Mouse (Mus musculus) E14TG2a.4 (cell line): ENCODE measurements around the gene Sec1.

Source experiments
- H3K27me3 ChIP-seq: 2 replicates; pipeline ENCODE4 v1.6.1; 2014; ENCODE audit warnings: low read length, control low read depth; ENCODE audit not compliant: insufficient read depth
- H3K36me3 ChIP-seq: 2 replicates; pipeline ENCODE4 v1.6.1; 2014; ENCODE audit warnings: low read length, control low read depth; ENCODE audit not compliant: insufficient read depth
- H3K4me1 ChIP-seq: replicated peaks from 2 replicates; pipeline ENCODE4 v1.6.1; 2014; ENCODE audit warnings: low read depth, low read length, control low read depth
- H3K4me3 ChIP-seq: replicated peaks from 2 replicates; pipeline ENCODE4 v1.5.1; 2014; ENCODE audit warnings: mild to moderate bottlenecking, low read length
- H3K9me3 ChIP-seq: 2 replicates; pipeline ENCODE4 v1.6.1; 2014; ENCODE audit warnings: low read length, control low read depth
- CTCF ChIP-seq: conservative IDR thresholded peaks from 2 replicates; pipeline ENCODE4 v1.5.1; 2014; ENCODE audit warnings: low read length
- NANOG ChIP-seq: IDR thresholded peaks from 2 replicates; pipeline ENCODE4 v1.6.1; 2014; ENCODE audit warnings: borderline replicate concordance, low read length, mixed read lengths
- POU5F1 ChIP-seq: IDR thresholded peaks from 2 replicates; pipeline ENCODE4 v1.6.1; 2014; ENCODE audit warnings: low read length, borderline replicate concordance

Sec1 gene

DNA sequence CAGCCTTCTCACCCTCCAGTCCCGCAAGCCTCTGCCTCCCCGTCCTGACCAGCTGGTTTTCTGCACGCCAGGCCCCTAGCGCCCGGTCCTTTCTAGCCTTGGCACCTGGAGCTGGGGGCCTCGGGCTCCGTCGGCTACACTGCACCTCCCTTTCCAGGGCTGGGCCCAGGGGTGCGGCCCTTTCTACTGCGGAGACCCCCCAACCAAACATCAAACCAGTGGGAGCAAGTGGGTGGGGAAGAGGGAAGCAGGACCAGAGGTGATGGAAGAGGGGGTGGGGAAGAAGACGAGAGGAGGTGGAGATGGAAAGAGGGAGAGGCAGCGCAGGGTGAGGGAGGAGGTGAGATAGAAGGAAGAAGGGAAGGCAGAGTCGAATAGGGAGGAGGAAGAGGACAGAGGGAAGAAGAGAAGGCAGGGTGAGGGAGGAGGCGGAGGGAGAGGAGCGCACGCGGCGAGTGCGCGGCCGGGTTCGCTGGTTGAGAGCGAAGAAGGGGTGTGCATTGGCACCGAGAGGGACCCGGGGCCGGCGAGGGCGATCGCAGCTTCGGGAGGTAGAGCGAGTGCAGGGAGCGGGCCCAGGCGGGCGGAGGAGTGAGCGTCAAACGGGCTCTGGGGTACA lies 5.4 kb upstream of the Sec1 start, which contains the start of gene Car11:
Gene Car11 (plus strand): TSS at position 321 of the 619 bp plus-strand sequence.
- H3K4me1 ChIP-seq: peaks cover 51% of the 10 kb centered on the region
- H3K27me3 ChIP-seq: peaks cover 44% of the 10 kb centered on the region
- H3K36me3 ChIP-seq: no peaks in the 10 kb centered on the region
- peaks cover 6% of the 10 kb centered on the region; the same call in 1 of the 2 replicates for H3K9me3 ChIP-seq
- TF ChIP-seq NANOG (no peak), POU5F1 (no peak), CTCF (no peak)
- peak within 1 kb of the TSS; percentile 76 for H3K4me3 ChIP-seq

DNA sequence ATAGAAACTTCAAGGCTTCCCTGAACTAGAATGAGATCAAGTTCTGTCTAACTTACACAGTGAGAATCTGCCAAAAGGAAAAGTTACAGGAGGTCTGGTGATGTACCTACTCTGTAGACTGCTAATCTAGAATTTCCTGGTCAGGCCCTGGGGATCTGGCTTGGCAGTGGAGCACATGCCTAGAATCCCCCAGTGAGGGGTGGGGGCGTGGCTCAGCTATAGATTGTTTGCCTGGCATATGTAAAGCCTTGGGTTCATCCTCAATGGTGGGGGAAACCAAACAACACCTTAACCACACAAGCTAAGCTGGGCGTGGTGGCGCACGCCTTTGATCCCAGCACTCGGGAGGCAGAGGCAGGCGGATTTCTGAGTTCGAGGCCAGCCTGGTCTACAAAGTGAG lies 3.7 kb upstream of the Sec1 start:
- Histone ChIP-seq H3K4me3 (no peak overlapping the region), H3K36me3 (no peaks in the 10 kb centered on the region), H3K4me1 (peaks cover 42% of the 10 kb centered on the region), H3K27me3 (peaks cover 58% of the 10 kb centered on the region), H3K9me3 (peaks cover 6% of the 10 kb centered on the region; the same call in 1 of the 2 replicates)
- TF ChIP-seq POU5F1 (no peak), NANOG (no peak), CTCF (no peak)

DNA sequence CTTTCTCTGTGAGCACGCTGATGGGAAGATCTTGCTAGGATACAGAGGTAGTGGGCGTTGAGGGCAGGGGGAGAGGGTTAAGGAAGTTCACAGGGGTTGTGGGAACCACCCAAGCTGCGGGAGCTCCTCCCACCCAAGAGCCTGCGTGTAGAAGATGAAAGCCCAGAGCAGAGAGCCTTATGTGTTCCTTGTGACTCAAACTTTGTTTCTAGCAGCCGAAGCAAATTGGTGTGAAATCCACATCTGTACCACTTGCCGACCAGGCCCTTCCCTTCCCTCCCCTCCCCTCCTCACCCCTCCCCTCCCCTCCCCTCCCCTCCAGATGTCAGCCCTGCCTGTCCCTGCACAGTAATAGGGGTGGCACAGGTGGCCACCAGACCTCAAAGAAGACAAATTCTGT lies 896 bp upstream of the Sec1 start:
- TF ChIP-seq NANOG (no peak), CTCF (no peak), POU5F1 (no peak)
- Histone ChIP-seq H3K36me3 (no peaks in the 10 kb centered on the region), H3K4me1 (peaks cover 32% of the 10 kb centered on the region), H3K4me3 (no peak overlapping the region), H3K9me3 (peaks cover 6% of the 10 kb centered on the region; the same call in 1 of the 2 replicates), H3K27me3 (peaks cover 79% of the 10 kb centered on the region)

DNA sequence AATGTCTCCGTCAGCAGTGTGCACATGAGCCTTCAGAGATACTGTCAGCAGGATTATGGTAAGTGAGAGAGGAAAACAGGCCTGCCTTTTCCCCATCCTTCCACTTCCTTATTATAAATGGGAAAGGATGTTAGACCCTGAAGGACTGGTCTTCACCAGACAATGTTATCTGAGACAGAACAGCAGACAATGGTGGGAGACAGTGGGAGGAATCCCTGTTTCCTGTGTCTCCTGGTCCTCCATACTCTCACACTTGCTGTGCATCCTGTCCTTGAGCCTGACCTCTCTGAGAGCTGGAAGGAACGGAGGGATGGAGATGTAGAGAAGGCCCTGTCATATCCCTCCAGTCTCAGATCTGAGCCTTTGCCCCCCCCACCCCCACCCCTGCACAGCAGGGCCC lies 1.8 kb downstream of the Sec1 start:
- peaks cover 69% of the 10 kb centered on the region for H3K27me3 ChIP-seq
- H3K4me3 ChIP-seq: no peak overlapping the region
- peaks cover 6% of the 10 kb centered on the region; the same call in 1 of the 2 replicates for H3K9me3 ChIP-seq
- no peaks in the 10 kb centered on the region for H3K36me3 ChIP-seq
- H3K4me1 ChIP-seq: peaks cover 34% of the 10 kb centered on the region
- TF ChIP-seq POU5F1 (no peak), CTCF (no peak), NANOG (no peak)

DNA sequence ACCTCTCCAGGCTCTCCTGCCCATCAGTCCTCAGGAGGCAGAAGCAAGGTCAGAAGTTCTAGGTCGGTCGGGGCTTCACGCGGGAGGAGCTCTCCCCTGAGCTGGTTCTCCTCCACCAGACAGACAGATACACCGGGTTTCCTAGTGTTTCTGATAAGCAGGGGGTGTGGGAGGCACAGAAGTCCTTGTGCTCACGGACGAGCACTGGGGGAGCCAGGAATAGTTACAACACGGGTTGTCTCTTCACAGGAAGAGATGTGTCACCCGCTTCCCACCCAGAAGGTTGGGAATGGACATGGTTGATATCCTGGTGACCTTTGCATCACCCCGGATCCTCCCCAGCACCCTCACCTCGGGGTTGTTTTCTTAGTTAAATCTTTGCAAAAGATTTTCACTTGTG lies 4.4 kb downstream of the Sec1 start:
- TF ChIP-seq NANOG: no peak
- no peak for TF ChIP-seq CTCF
- no peak for TF ChIP-seq POU5F1
- H3K9me3 ChIP-seq: no peaks in the 10 kb centered on the region
- no peaks in the 10 kb centered on the region for H3K36me3 ChIP-seq
- peaks cover 43% of the 10 kb centered on the region for H3K4me1 ChIP-seq
- no peak overlapping the region for H3K4me3 ChIP-seq
- peaks cover 63% of the 10 kb centered on the region for H3K27me3 ChIP-seq

DNA sequence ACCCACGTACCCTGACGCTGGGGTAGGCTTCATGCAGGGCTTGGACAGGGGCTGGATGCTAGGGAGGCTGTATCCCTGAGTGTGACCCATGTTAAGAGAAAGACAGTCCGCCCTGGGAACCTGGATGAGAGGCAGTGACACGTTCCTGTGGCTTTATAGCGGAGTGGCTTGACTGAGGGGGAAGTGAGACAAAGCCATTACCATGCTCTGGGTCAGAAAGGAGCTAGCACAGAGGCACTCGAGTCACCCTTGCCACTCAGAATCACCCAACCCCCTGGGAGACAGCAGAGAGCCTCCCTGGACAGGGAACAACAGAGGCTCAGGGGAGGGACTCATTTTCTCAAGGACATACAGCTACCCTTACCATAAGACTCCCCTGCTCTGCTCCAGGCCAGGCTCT lies 5.1 kb downstream of the Sec1 start:
- peaks cover 50% of the 10 kb centered on the region for H3K4me1 ChIP-seq
- peaks cover 57% of the 10 kb centered on the region for H3K27me3 ChIP-seq
- H3K4me3 ChIP-seq: no peak overlapping the region
- H3K36me3 ChIP-seq: no peaks in the 10 kb centered on the region
- H3K9me3 ChIP-seq: no peaks in the 10 kb centered on the region
- TF ChIP-seq NANOG (no peak), POU5F1 (no peak), CTCF (no peak)

DNA sequence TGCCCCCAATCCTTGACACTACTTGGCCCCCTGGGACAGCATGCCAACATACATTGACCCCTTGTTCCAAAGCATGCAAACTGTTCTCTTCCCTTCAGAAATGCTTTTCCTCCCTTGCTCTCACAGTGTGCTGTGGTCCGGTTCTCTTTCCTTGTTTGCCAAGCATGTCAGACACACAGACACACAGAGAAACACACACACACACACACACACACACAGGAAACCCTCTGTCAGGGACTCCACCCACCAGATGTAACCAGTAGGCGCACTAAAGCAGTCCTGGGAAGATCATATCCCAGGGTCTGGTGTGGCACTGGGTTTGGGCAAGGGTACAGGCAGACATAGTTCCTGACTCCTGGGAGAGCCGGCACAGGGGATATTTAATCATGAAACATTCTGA lies 7.4 kb downstream of the Sec1 start:
- TF ChIP-seq CTCF: no peak
- TF ChIP-seq NANOG: no peak
- no peak for TF ChIP-seq POU5F1
- Histone ChIP-seq H3K4me1 (peaks cover 64% of the 10 kb centered on the region), H3K9me3 (no peaks in the 10 kb centered on the region), H3K36me3 (no peaks in the 10 kb centered on the region), H3K27me3 (peaks cover 35% of the 10 kb centered on the region), H3K4me3 (no peak overlapping the region)

DNA sequence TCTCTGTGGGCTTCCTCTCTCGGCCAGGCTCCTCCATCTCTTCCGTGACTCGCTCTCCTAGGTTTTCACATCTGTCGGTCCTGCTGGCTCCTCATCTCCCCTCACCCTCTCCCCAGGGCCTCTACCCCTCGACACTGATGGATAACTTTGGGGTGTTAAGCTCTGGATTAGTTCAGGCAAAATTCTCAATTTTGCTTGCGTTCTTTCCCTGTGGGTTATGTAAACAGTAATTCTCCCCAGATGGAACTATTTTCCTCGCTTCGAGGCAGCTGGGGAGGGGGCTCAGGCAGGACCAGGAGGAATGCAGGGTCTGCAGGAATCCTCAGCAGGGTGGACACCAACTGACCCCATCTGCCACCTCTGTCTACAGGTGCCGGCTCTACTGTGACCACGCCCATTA lies 8.4 kb downstream of the Sec1 start:
- H3K36me3 ChIP-seq: no peaks in the 10 kb centered on the region
- no peak for TF ChIP-seq POU5F1
- no peak for TF ChIP-seq CTCF
- no peak for TF ChIP-seq NANOG
- no peaks in the 10 kb centered on the region for H3K9me3 ChIP-seq
- H3K4me1 ChIP-seq: peaks cover 58% of the 10 kb centered on the region
- H3K27me3 ChIP-seq: peaks cover 24% of the 10 kb centered on the region
- no peak overlapping the region for H3K4me3 ChIP-seq

DNA sequence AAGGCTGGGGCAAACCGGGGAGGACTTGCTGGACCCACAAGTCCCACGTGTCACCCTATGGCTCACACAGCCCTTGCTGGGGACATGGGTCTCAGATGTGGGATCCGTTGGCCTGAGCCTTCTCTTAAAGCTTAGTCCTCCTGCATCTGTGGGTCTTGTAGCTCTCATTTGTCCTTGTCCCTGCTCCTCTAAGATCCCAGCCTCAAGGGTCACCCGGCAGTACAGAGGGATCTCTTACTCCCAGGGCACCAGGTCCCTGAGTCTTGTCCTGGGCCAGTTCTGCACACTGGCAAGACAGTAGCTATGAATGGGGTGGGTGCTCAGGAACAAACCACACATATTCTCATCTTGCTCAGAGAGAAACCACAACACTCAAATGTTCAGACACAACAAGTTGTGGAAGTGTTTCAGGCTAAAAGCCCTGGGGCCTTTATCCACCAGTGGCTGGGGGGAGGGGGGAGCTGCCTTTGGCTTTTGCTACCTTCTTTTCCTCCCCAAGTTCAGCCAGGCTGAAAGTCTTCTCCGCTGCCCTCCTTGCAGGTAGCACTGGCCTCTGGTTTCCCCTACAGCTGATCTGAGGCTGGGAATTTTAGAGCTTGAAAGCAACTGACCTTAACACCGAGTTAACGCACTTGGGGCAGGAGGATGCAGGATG lies 10.7 kb downstream of the Sec1 start, which contains the start of gene Ntn5:
Gene Ntn5 (plus strand): TSS at position 627 of the 655 bp plus-strand sequence.
- Histone ChIP-seq H3K27me3 (peaks cover 10% of the 10 kb centered on the region), H3K36me3 (no peaks in the 10 kb centered on the region; the same call in 1 of the 2 replicates), H3K9me3 (no peaks in the 10 kb centered on the region), H3K4me3 (peak within 1 kb of the TSS; percentile 48), H3K4me1 (peaks cover 44% of the 10 kb centered on the region)
- no peak for TF ChIP-seq POU5F1
- no peak for TF ChIP-seq NANOG
- TF ChIP-seq CTCF: no peak
